Mouse (Mus musculus) spleen, adult 2 months (tissue): Measurements from ENCODE around the gene Nos2. TPM values are rescaled to one million over a fixed set of nuclear protein-coding genes. Genes with fewer than 3 reads are reported as not detected.

Experiments
- DNase-seq, 2 experiments: peaks; one replicate each; pipeline versions ENCODE4 v3.0.0 to v3.0.0-alpha.2; 2012 to 2021; ENCODE audit warnings: low spot score in 2 of 2, low read depth in 1 of 2
- H3K27ac ChIP-seq: fragments of 200-500 bp; 2 replicates; pipeline ENCODE4 v1.5.1; 2012; ENCODE audit warnings: low read length, inconsistent platforms; ENCODE audit not compliant: insufficient read depth
- H3K27me3 ChIP-seq: fragments of 200-500 bp; 2 replicates; pipeline ENCODE4 v1.6.1; 2012; ENCODE audit warnings: mild to moderate bottlenecking, moderate library complexity, low read length, inconsistent platforms; ENCODE audit not compliant: control insufficient read depth, insufficient read depth
- H3K36me3 ChIP-seq: fragments of 200-500 bp; 2 replicates; pipeline ENCODE4 v1.6.1; 2012; ENCODE audit warnings: mild to moderate bottlenecking, low read length, inconsistent platforms; ENCODE audit not compliant: control insufficient read depth, insufficient read depth
- H3K4me1 ChIP-seq: fragments of 200-500 bp; 2 replicates; pipeline ENCODE4 v1.6.1; 2011; ENCODE audit warnings: inconsistent platforms; ENCODE audit not compliant: control insufficient read depth, insufficient read depth, insufficient read length
- H3K4me3 ChIP-seq: fragments of 200-500 bp; 2 replicates; pipeline ENCODE4 v1.5.1; 2011; ENCODE audit warnings: mild to moderate bottlenecking, inconsistent platforms; ENCODE audit not compliant: insufficient read depth, insufficient read length; ENCODE audit errors: extremely low read depth
- CTCF ChIP-seq: fragments of 200-500 bp; IDR thresholded peaks from 2 replicates; pipeline ENCODE4 v1.5.1; 2011; ENCODE audit warnings: mild to moderate bottlenecking, inconsistent platforms; ENCODE audit not compliant: insufficient read depth, insufficient read length, insufficient replicate concordance; ENCODE audit errors: extremely low read depth
- POLR2A ChIP-seq: fragments of 200-500 bp; IDR thresholded peaks from 2 replicates; pipeline ENCODE4 v1.6.1; 2011; ENCODE audit warnings: low read depth, low read length, inconsistent platforms
- WGBS: fragments of 180-500 bp; shearing (Covaris S2); methylation state at CpG from one replicate; pipeline ENCODE4 v1.1.7; 2018; 5-methylcytosine and 5-hydroxymethylcytosine counted together
- polyA plus RNA-seq: library from polyadenylated mRNA; depleted of rRNA; stranded (reverse); fragments of >200 nt; gene quantifications from 2 replicates; pipeline ENCODE4 v1.2.3, GENCODE M21; 2012; rRNA removed

Nos2 gene
- polyA plus RNA-seq, 1 experiment, result 1.2 TPM

DNA sequence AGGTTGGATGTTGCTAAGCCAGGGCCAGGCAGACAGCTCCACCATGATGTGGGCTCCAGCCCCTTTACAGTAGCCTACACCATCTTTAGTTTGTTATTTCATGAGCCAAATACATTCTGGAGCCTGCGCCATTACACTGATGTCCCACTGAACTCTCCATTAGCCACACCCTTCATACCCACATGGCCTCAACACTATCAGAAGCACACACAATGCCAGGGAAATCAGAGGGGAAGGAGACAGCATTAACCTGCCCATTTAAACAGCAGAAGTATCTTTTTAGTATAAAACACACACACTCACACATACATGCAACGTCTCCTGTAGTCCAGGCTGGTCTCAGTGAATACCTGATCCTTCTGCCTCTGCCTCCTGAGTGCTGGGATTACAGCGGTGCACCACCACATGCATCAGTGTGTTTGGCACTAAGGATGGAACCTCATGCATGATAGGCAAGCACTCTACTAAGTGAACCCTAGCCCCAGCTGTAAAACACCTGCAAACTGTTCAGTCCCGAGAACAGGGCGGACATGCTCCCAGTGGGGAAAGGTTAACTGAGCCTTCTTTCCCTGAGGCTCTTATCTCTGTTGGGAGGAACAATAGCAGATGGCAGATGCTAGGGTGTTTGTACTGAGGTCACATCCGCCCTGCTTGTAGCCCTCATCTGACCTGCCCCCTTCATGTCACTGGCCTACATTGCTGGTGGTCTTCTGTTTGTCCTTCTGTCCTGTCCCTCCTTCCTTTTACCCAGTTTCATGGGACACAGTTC is 87.6 kb downstream of the Nos2 start:
- peaks cover 12% of the 10 kb centered on the region for H3K4me1 ChIP-seq
- WGBS, result 50% methylated on average over 6 of the region's 6 CpGs
- TF ChIP-seq POLR2A, result no peak
- TF ChIP-seq CTCF, result no peak
- no peak for DNase-seq
- no peaks in the 10 kb centered on the region for H3K36me3 ChIP-seq
- H3K27ac ChIP-seq, result no peak overlapping the region
- no peaks in the 10 kb centered on the region for H3K27me3 ChIP-seq
- H3K4me3 ChIP-seq, result no peak overlapping the region

DNA sequence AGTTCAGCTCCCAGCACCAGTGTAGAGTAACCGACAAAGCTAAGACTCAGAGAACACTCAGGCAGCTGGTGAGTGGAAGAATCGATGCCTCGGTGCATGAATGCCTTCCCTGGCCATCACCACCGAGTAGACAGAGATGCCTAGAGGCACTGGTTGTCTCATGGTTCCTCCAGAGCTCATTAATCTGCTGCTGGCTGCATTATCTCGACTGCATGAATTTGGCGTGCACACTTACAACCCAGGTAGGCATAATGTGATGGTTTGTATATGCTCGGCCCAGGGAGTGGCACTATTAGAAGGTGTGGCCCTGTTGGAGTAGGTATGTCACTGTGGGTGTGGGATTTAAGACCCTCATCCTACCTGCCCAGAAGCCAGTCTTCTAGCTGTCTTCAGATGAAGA is 88.3 kb downstream of the Nos2 start:
- no peak for TF ChIP-seq CTCF
- no peak for TF ChIP-seq POLR2A
- H3K36me3 ChIP-seq, result no peaks in the 10 kb centered on the region
- no peak for DNase-seq
- H3K4me1 ChIP-seq, result peaks cover 8% of the 10 kb centered on the region
- 89% methylated on average over 7 of the region's 7 CpGs for WGBS
- no peak overlapping the region for H3K27ac ChIP-seq
- H3K4me3 ChIP-seq, result no peak overlapping the region
- H3K27me3 ChIP-seq, result no peaks in the 10 kb centered on the region

Other genes with a start within 250 kb of the Nos2 start
- 13.8 and 24.0 TPM in 2 replicates for gene Nlk, start 223.4 kb upstream of the Nos2 start, polyA plus RNA-seq
- 38.0 and 42.1 TPM in 2 replicates for gene Ccnq, start 169.1 kb upstream of the Nos2 start, polyA plus RNA-seq
- gene Lyrm9, start 94.2 kb upstream of the Nos2 start, polyA plus RNA-seq, result 11.4 and 12.1 TPM in 2 replicates
- 103 and 113 TPM in 2 replicates for gene Lgals9, start 64.2 kb downstream of the Nos2 start, polyA plus RNA-seq
- 14.5 and 25.0 TPM in 2 replicates for gene Ksr1, start 225.6 kb downstream of the Nos2 start, polyA plus RNA-seq